Mouse (Mus musculus) heart, embryonic 16.5 days (tissue): Measurements from ENCODE around the gene Mcm6. TPM values are rescaled to one million over a fixed set of nuclear protein-coding genes. Genes with fewer than 3 reads are reported as not detected.
"Not testable (repeated sequence)": the region's sequence is repeated elsewhere in the genome, so short reads cannot be mapped to it uniquely, and the experiment has no call there.

ENCODE experiments used
- ATAC-seq: fragments of 200-750 bp; cut with Nextera tagmentation; replicated peaks from 2 replicates; pipeline ENCODE4 v1.8.0; 2017; ENCODE audit warnings: moderate number of reproducible peaks; ENCODE audit not compliant: insufficient read depth, low FRiP score; ENCODE audit errors: extremely low read depth
- H3K27ac ChIP-seq: fragments of 300-500 bp; sonication (generic); 2 replicates; pipeline ENCODE4 v1.5.1; 2014; ENCODE audit warnings: mild to moderate bottlenecking, low read length, control low read depth, moderate library complexity
- H3K27me3 ChIP-seq: fragments of 300-500 bp; sonication (generic); 2 replicates; pipeline ENCODE4 v1.6.1; 2014; ENCODE audit warnings: low read length, mixed read lengths; ENCODE audit not compliant: control insufficient read depth, insufficient read depth
- H3K36me3 ChIP-seq: fragments of 300-500 bp; sonication (generic); 2 replicates; pipeline ENCODE4 v1.6.1; 2014; ENCODE audit not compliant: control insufficient read depth, insufficient read depth
- H3K4me1 ChIP-seq: fragments of 300-500 bp; sonication (generic); 2 replicates; pipeline ENCODE4 v1.6.1; 2014; ENCODE audit warnings: low read length, mixed read lengths; ENCODE audit not compliant: control insufficient read depth, insufficient read depth
- H3K4me2 ChIP-seq: fragments of 300-500 bp; sonication (generic); 2 replicates; pipeline ENCODE4 v1.6.1; 2014; ENCODE audit warnings: low read depth, mild to moderate bottlenecking, control low read depth, low read length
- H3K4me3 ChIP-seq: fragments of 300-500 bp; sonication (generic); 2 replicates; pipeline ENCODE4 v1.5.1; 2014; ENCODE audit warnings: mild to moderate bottlenecking, control low read depth, low read length
- H3K9ac ChIP-seq: fragments of 300-500 bp; sonication (generic); 2 replicates; pipeline ENCODE4 v1.6.1; 2014; ENCODE audit warnings: low read length, control low read depth
- H3K9me3 ChIP-seq: fragments of 300-500 bp; sonication (generic); replicated peaks from 2 replicates; pipeline ENCODE4 v1.6.1; 2016; ENCODE audit warnings: low read length; ENCODE audit not compliant: control insufficient read depth
- WGBS: fragments of 180-500 bp; shearing (Covaris S2); extraction: QIAGEN DNeasy Blood & Tissue Kit; methylation state at CpG from one replicate; pipeline ENCODE4 v1.1.7; 2014; 5-methylcytosine and 5-hydroxymethylcytosine counted together
- polyA plus RNA-seq: library from polyadenylated mRNA; unstranded; fragments of >200 nt; fragmentation: Nextera tagmentation; extraction: Ambion mirVana; gene quantifications from 2 replicates; pipeline ENCODE4 v1.2.1, GENCODE M21; 2015

Gene Mcm6
- polyA plus RNA-seq, 1 experiment from 2014 or later: 172 TPM

- peaks cover 50% of the 10 kb centered on the region for H3K36me3 ChIP-seq
Measured at GRCm38 (mm10) chr1:128353092-128353491, 6.4 kb downstream of the Mcm6 start.

GRCm38 (mm10) chr1:128344232-128344631 is 15.2 kb downstream of the Mcm6 start:
- Histone ChIP-seq H3K9me3 (no peaks in the 10 kb centered on the region), H3K36me3 (peaks cover 68% of the 10 kb centered on the region), H3K9ac (no peak overlapping the region), H3K4me3 (no peak overlapping the region), H3K27ac (no peak overlapping the region), H3K4me2 (no peak overlapping the region), H3K4me1 (no peaks in the 10 kb centered on the region), H3K27me3 (no peaks in the 10 kb centered on the region)
- no peak for ATAC-seq
- WGBS: 85% methylated on average over 10 of the region's 10 CpGs

More at GRCm38 (mm10) chr1:128353092-128353491, 6.4 kb downstream of the Mcm6 start:
- Histone ChIP-seq H3K4me3 (no peak overlapping the region), H3K4me2 (no peak overlapping the region), H3K4me1 (peaks cover 11% of the 10 kb centered on the region), H3K9me3 (no peaks in the 10 kb centered on the region), H3K27me3 (no peaks in the 10 kb centered on the region), H3K27ac (no peak overlapping the region), H3K9ac (no peak overlapping the region)
- ATAC-seq: no peak
- WGBS: 75% methylated on average over 3 of the region's 3 CpGs

GRCm38 (mm10) chr1:128337708-128338320 is 21.6 kb downstream of the Mcm6 start:
- ATAC-seq: no peak
- Histone ChIP-seq H3K4me2 (no peak overlapping the region), H3K36me3 (peaks cover 70% of the 10 kb centered on the region), H3K27ac (no peak overlapping the region), H3K9ac (no peak overlapping the region), H3K27me3 (no peaks in the 10 kb centered on the region), H3K4me3 (no peak overlapping the region), H3K4me1 (no peaks in the 10 kb centered on the region), H3K9me3 (no peaks in the 10 kb centered on the region)
- WGBS: 68% methylated on average over 13 of the region's 13 CpGs

DNA sequence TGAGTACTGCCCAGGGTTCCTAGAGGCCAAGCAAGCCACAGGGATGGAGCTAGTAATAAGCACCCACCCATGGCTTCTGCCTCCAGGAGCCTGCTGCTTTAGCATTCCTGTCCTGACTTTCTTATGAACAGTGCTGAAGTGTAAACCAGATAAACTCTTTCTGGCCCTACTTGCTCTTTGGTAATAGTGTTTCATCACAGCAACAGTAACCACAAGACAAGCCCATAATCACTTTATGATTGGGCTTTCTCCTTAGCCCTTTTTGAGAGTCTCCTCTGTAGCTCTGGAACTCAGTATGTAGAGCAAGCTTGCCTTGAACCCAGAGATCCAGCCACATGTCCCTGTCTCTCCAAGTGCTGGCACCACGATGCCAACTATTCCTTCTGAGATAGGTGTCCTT is 29.2 kb downstream of the Mcm6 start:
- Histone ChIP-seq H3K9ac (no peak overlapping the region), H3K27me3 (no peaks in the 10 kb centered on the region), H3K27ac (no peak overlapping the region), H3K4me1 (no peaks in the 10 kb centered on the region), H3K9me3 (no peaks in the 10 kb centered on the region), H3K4me3 (no peak overlapping the region), H3K36me3 (peaks cover 50% of the 10 kb centered on the region), H3K4me2 (no peak overlapping the region)
- no peak for ATAC-seq
- WGBS: 87% methylated on average over 1 of the region's 1 CpGs

- H3K36me3 ChIP-seq: peaks cover 29% of the 10 kb centered on the region
Measured at GRCm38 (mm10) chr1:128328218-128328617, 31.2 kb downstream of the Mcm6 start, which contains the start of gene Lct. TSS of gene Lct (minus strand) at chr1:128328318.

GRCm38 (mm10) chr1:128327165-128327564 is 32.3 kb downstream of the Mcm6 start:
- Histone ChIP-seq H3K4me2 (no peak overlapping the region), H3K9ac (no peak overlapping the region), H3K27ac (no peak overlapping the region), H3K9me3 (no peaks in the 10 kb centered on the region), H3K27me3 (no peaks in the 10 kb centered on the region), H3K36me3 (peaks cover 19% of the 10 kb centered on the region), H3K4me1 (no peaks in the 10 kb centered on the region), H3K4me3 (no peak overlapping the region)
- no peak for ATAC-seq
- WGBS: 83% methylated on average over 1 of the region's 1 CpGs

More at GRCm38 (mm10) chr1:128328218-128328617, 31.2 kb downstream of the Mcm6 start, which contains the start of gene Lct:
- Histone ChIP-seq H3K9ac (no peak within 1 kb of the TSS), H3K4me2 (no peak within 1 kb of the TSS), H3K27ac (no peak within 1 kb of the TSS), H3K4me3 (no peak within 1 kb of the TSS), H3K9me3 (no peaks in the 10 kb centered on the region), H3K4me1 (no peaks in the 10 kb centered on the region), H3K27me3 (no peaks in the 10 kb centered on the region)
- ATAC-seq: no peak
- WGBS: 77% methylated on average over 3 of the region's 3 CpGs

GRCm38 (mm10) chr1:128324776-128325175 is 34.7 kb downstream of the Mcm6 start:
- no peaks in the 10 kb centered on the region for H3K27me3 ChIP-seq
- no peak overlapping the region for H3K4me2 ChIP-seq
- H3K9me3 ChIP-seq: no peaks in the 10 kb centered on the region
- no peak overlapping the region for H3K27ac ChIP-seq
- H3K36me3 ChIP-seq: peaks cover 2% of the 10 kb centered on the region; the same call in 1 of the 2 replicates
- WGBS: 87% methylated on average over 2 of the region's 2 CpGs
- H3K4me1 ChIP-seq: no peaks in the 10 kb centered on the region
- H3K9ac ChIP-seq: no peak overlapping the region
- ATAC-seq: no peak
- no peak overlapping the region for H3K4me3 ChIP-seq

DNA sequence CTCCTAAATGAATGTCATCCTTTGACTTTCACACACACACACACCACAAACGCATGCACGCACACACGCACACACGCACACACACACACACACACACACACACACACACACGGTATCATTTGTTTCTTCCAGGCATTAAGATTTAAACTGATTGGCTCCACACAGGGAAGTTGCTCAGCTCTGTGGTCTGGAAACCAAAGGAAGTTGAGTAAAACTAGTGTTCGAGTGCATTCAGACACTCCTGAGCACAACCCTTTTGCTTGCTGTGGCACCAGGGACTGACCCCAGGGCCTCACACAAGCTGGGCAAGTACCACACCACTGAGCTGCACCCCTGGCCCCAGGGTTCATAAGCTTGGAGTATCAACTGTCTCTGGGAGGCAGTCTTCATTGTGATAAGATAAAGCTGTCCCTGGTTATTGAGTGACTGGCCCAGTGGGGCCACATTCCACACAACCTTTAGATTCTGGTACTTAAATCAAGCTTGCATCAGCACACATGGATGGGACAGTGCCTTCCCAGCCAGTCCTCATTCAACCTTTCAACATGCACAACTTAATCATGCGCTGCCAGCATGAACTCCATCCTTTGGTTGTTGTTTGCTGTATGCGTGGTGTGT is 36.3 kb downstream of the Mcm6 start:
- Histone ChIP-seq H3K4me1 (no peaks in the 10 kb centered on the region), H3K27ac (no peak overlapping the region)
- WGBS: 72% methylated on average over 8 of the region's 8 CpGs

DNA sequence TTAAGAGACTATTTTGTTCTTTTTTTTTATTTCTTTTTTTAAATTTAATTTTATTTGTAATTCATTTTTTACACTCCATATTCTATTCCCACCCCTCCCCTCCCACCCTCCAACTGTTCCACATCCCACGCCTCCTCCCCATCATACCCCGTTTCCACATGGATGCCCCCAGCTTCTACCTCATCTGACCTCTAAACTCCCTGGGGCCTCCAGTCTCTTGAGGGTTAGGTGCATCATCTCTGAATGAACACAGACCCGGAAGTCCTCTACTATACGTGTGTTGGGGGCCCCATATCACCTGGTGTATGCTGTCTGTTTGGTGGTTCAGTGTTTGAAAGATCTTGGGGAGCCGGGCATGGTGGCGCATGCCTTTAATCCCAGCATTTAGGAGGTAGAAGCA is 40.2 kb downstream of the Mcm6 start:
- not testable (repeated sequence) for H3K4me2 ChIP-seq, H3K36me3 ChIP-seq, H3K9me3 ChIP-seq, H3K4me3 ChIP-seq, H3K27me3 ChIP-seq, H3K4me1 ChIP-seq, ATAC-seq, H3K27ac ChIP-seq, H3K9ac ChIP-seq
- WGBS: 79% methylated on average over 6 of the region's 6 CpGs

More for the DNA sequence above, 36.3 kb downstream of the Mcm6 start:
- Histone ChIP-seq H3K4me3 (no peak overlapping the region), H3K9ac (no peak overlapping the region), H3K4me2 (no peak overlapping the region), H3K36me3 (no peaks in the 10 kb centered on the region), H3K9me3 (no peaks in the 10 kb centered on the region), H3K27me3 (no peaks in the 10 kb centered on the region)
- ATAC-seq: no peak
